Mouse (Mus musculus) CD4-positive, CD25-positive, alpha-beta regulatory T cell, adult 9 weeks (primary cell): ENCODE results near the gene Idua. TPM values are rescaled to one million over a fixed set of nuclear protein-coding genes. Genes with fewer than 3 reads are reported as not detected.

Source experiments
- polyA plus RNA-seq: library from polyadenylated mRNA; unstranded; fragments of 100-300 nt; shearing (Covaris generic); gene quantifications from one replicate; pipeline ENCODE4 v1.2.1, GENCODE M21; 2017

The Idua gene
- 49.9 TPM for polyA plus RNA-seq

GRCm38 (mm10) chr5:108659698-108660631 lies at the start of gene Idua:
Gene Idua (plus strand): TSS chr5:108660331.

GRCm38 (mm10) chr5:108629634-108630483 lies 30.3 kb upstream of the Idua start, which contains the start of the genes Gak and Tmem175:
Gene Gak (minus strand): TSS chr5:108629755.
Gene Tmem175 (plus strand): TSS chr5:108629770.

GRCm38 (mm10) chr5:108668977-108669936 lies 9.1 kb downstream of the Idua start, which contains the start of gene Dgkq:
Gene Dgkq (minus strand): TSS chr5:108669672.

DNA sequence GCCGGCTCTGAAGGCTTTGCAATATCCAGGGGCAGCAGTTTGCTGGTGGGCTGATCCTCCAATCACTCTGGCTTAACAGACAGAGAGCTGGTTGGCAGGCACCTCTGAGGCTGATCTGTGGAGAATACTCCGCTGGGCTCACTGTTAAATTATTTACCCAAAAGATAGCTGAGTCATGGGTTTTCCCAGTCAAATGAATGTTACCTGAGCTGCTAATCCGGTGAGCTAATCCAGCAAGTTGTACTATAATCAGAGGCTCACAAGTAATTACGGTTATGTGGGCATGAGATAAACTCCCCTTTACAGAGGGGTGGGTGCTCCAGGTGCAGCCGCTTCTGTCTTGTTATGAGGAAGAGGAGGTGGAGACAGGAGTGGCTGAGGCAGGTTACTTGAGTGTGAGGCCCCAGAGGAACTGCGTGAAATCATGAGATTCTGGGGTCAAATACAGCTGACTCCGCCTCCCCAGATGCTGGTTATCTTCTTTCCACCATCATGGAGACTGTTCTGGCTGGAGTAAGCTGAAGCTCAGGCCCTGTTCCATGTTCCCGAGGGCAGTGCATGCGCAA lies 15.2 kb downstream of the Idua start, which contains the start of gene Slc26a1:
Gene Slc26a1 (minus strand): TSS at position 319 of the 566 bp plus-strand sequence.

DNA sequence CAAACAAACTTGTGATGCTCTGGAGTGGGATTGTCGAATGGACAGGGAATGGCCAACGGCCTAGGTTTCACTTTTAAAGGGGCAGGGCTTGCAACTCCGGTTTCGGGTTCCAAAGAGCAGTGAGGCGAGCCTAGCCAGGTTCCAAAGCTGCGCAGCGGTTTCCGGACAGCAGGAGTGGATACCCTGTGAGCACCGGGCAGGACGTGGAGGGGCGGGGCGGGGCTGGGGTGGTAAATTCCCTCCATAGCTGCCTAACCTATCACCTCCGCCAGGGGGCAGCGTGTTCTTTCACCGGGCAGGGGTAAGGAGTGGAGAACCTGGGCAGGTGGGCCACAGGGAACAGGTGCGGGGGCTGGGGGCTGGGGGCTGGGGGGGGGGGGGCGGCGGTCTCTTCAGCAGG lies 32.1 kb downstream of the Idua start, which contains the start of gene Fgfrl1:
Gene Fgfrl1 (plus strand): TSS at position 112 of the 400 bp plus-strand sequence.

Other genes with a start within 250 kb of the Idua start
- 207 TPM for gene Atp5k, start 225.9 kb upstream of the Idua start, polyA plus RNA-seq
- not detected for gene Mfsd7a, start 211.4 kb upstream of the Idua start, polyA plus RNA-seq
- 14.5 TPM for gene Pcgf3, start 199.1 kb upstream of the Idua start, polyA plus RNA-seq
- gene Cplx1, start 110.3 kb upstream of the Idua start, polyA plus RNA-seq: not detected
- gene Gak, start 30.6 kb upstream of the Idua start, polyA plus RNA-seq: 110 TPM
- gene Tmem175, start 30.6 kb upstream of the Idua start, polyA plus RNA-seq: 48.3 TPM
- 13.0 TPM for gene Dgkq, start 9.3 kb downstream of the Idua start, polyA plus RNA-seq
- 0.11 TPM for gene Slc26a1, start 15.2 kb downstream of the Idua start, polyA plus RNA-seq
- not detected for gene Fgfrl1, start 32.1 kb downstream of the Idua start, polyA plus RNA-seq
- not detected for gene Rnf212, start 114.7 kb downstream of the Idua start, polyA plus RNA-seq
- gene Tmed11, start 135.0 kb downstream of the Idua start, polyA plus RNA-seq: not detected
- gene Vmn2r8, start 148.5 kb downstream of the Idua start, polyA plus RNA-seq: not detected
- not detected for gene Vmn2r9, start 192.3 kb downstream of the Idua start, polyA plus RNA-seq